Mouse (Mus musculus) midbrain, embryonic 12.5 days (tissue): ENCODE results near the gene Fam169b. TPM values are rescaled to one million over a fixed set of nuclear protein-coding genes. Genes with fewer than 3 reads are reported as not detected.

Experiments used
- ATAC-seq: fragments of 200-750 bp; cut with Nextera tagmentation; 2 replicates; pipeline ENCODE4 v1.8.0; 2017; ENCODE audit warnings: low read depth, moderate TSS enrichment, moderate library complexity; ENCODE audit not compliant: low FRiP score
- H3K27ac ChIP-seq: fragments of 300-500 bp; sonication (generic); replicated peaks from 2 replicates; pipeline ENCODE4 v1.5.1; 2016; ENCODE audit warnings: mild to moderate bottlenecking
- H3K27me3 ChIP-seq: fragments of 300-500 bp; sonication (generic); 2 replicates; pipeline ENCODE4 v1.6.1; 2016; ENCODE audit warnings: mild to moderate bottlenecking
- H3K36me3 ChIP-seq: fragments of 300-500 bp; sonication (generic); 2 replicates; pipeline ENCODE4 v1.6.1; 2016
- H3K4me1 ChIP-seq: fragments of 300-500 bp; sonication (generic); 2 replicates; pipeline ENCODE4 v1.6.1; 2016
- H3K4me2 ChIP-seq: fragments of 300-500 bp; sonication (generic); replicated peaks from 2 replicates; pipeline ENCODE4 v1.6.1; 2016; ENCODE audit warnings: mild to moderate bottlenecking, moderate library complexity
- H3K4me3 ChIP-seq: fragments of 300-500 bp; sonication (generic); 2 replicates; pipeline ENCODE4 v1.5.1; 2016; ENCODE audit warnings: mild to moderate bottlenecking
- H3K9ac ChIP-seq: fragments of 300-500 bp; sonication (generic); replicated peaks from 2 replicates; pipeline ENCODE4 v1.6.1; 2016; ENCODE audit warnings: mild to moderate bottlenecking, moderate library complexity
- H3K9me3 ChIP-seq: fragments of 300-500 bp; sonication (generic); 2 replicates; pipeline ENCODE4 v1.6.1; 2016; ENCODE audit warnings: mild to moderate bottlenecking
- WGBS: fragments of 180-500 bp; shearing (Covaris S2); methylation state at CpG from one replicate; pipeline ENCODE4 v1.1.7; 2016; 5-methylcytosine and 5-hydroxymethylcytosine counted together
- polyA plus RNA-seq: library from polyadenylated mRNA; unstranded; fragments of >200 nt; fragmentation: Nextera tagmentation; extraction: Ambion mirVana; gene quantifications from 2 replicates; pipeline ENCODE4 v1.2.1, GENCODE M21; 2016

The Fam169b gene
- polyA plus RNA-seq, 1 experiment from 2014 or later, result 0.17 TPM

DNA sequence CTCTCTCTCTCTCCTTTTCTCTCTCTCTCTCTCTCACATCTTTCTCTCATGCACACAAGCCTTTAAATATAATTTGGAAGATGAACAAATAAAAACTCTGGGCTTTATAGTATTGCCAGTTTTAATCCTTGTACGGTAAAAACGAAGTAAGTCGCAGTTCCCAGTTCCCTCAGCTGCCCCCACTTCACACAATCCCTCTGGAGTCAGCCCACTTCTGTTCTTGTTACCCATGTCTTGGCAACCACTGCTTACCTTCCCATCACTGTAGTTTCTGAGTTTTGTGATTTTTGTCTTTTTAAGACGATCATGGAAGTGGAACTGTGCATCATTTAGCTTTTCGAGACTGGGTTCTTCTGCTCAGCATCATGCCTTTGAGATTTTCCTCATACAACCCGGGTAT, 65.0 kb downstream of the Fam169b start:
- Histone ChIP-seq H3K27ac (no peak overlapping the region), H3K36me3 (no peaks in the 10 kb centered on the region), H3K27me3 (no peaks in the 10 kb centered on the region), H3K4me3 (no peak overlapping the region), H3K4me1 (0 out of 2 replicates have a peak, but pooled peaks cover 2% of the 10 kb centered on the region), H3K4me2 (no peak overlapping the region), H3K9ac (no peak overlapping the region), H3K9me3 (no peaks in the 10 kb centered on the region)
- 68% methylated on average over 6 of the region's 6 CpGs for WGBS
- ATAC-seq, result no peak

DNA sequence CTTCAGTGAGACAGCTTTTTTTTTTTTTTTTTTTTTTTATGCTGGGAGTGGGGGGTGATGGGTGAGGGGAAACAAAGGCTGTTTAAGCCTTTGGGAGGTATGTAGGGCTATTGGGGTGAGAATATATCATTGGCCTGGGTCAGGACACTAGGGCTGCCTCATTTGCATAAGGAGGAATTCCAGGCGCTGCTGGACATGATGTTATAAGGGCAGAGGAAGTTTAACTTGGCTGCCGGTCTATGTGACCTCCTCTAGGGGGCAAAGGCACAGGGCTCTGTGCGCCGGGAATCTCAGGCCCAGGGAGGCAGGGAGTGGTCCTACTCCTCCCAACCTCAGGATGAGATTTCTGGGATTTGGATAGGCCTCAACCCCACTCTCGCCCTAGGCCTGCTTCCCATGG, 70.9 kb downstream of the Fam169b start:
- WGBS, result 50% methylated on average over 5 of the region's 5 CpGs
- no peak overlapping the region for H3K27ac ChIP-seq
- H3K4me3 ChIP-seq, result no peak overlapping the region
- H3K36me3 ChIP-seq, result no peaks in the 10 kb centered on the region
- H3K9me3 ChIP-seq, result no peaks in the 10 kb centered on the region
- no peaks in the 10 kb centered on the region for H3K27me3 ChIP-seq
- no peak overlapping the region for H3K9ac ChIP-seq
- ATAC-seq, result no peak
- H3K4me2 ChIP-seq, result no peak overlapping the region
- no peaks in the 10 kb centered on the region for H3K4me1 ChIP-seq

DNA sequence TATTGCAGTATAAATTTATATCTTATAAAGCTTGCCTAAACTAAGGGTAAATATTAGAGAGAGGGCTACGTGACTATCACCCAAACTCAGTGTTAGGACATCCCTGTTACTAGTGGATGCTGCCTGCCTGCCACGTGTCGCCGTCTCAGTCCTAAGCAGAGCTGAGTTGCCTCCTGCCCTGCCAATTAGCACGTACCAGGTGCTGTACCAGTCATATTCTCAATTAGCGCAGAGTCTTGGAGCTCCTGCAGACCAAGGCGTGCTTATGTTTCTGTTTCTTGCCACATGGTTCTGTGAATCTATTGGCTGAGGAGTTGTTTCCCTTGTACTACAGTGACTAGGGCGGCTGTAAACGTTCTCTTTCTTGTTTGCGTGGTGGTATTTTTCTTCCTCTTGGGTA, 72.3 kb downstream of the Fam169b start:
- H3K4me3 ChIP-seq, result no peak overlapping the region
- no peaks in the 10 kb centered on the region for H3K36me3 ChIP-seq
- H3K27ac ChIP-seq, result no peak overlapping the region
- ATAC-seq, result no peak
- no peaks in the 10 kb centered on the region for H3K27me3 ChIP-seq
- 92% methylated on average over 10 of the region's 10 CpGs for WGBS
- H3K4me1 ChIP-seq, result no peaks in the 10 kb centered on the region
- H3K9ac ChIP-seq, result no peak overlapping the region
- H3K4me2 ChIP-seq, result no peak overlapping the region
- H3K9me3 ChIP-seq, result no peaks in the 10 kb centered on the region

DNA sequence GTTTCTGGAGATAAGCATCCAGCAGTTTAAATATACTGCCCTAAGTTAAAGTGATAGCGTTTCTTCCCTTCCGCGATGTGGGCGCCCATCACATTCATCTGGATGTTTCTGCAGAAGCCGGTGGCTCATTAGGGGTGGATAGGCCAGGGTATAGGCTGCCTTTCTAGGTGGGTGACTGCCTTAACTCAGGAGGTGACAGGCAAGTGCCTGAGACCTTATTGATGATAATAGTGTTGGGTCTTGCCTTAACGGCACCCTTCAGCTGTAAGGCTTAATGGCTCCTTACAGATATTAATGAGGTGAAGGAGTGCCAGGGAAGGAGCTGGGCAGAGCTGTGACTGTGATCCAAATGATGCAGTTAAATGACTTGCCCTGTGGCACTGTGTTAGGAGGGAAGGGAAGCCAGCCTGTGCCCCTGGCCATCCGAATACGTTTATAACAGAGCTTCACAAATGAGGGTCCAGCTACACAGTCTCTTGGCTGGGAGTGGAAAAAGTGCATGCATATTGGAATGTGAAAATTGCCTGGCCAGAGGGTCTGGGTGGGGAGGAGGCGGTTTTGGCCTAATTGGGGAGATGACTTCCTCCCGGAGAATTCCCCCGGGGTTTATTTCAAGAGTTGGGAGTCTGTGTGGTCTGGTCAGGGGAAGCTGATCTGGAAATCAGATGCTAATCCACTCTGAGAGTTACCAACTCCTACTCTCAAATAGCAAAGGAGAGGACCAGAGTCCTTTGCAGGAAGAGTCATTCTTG, 81.9 kb downstream of the Fam169b start:
- H3K4me1 ChIP-seq, result no peaks in the 10 kb centered on the region
- no peak overlapping the region for H3K4me2 ChIP-seq
- H3K4me3 ChIP-seq, result no peak overlapping the region
- H3K27ac ChIP-seq, result no peak overlapping the region
- 77% methylated on average over 11 of the region's 11 CpGs for WGBS
- no peak overlapping the region for H3K9ac ChIP-seq
- ATAC-seq, result no peak
- peaks cover 5% of the 10 kb centered on the region; the same call in 1 of the 2 replicates for H3K27me3 ChIP-seq
- H3K9me3 ChIP-seq, result no peaks in the 10 kb centered on the region
- H3K36me3 ChIP-seq, result no peaks in the 10 kb centered on the region

DNA sequence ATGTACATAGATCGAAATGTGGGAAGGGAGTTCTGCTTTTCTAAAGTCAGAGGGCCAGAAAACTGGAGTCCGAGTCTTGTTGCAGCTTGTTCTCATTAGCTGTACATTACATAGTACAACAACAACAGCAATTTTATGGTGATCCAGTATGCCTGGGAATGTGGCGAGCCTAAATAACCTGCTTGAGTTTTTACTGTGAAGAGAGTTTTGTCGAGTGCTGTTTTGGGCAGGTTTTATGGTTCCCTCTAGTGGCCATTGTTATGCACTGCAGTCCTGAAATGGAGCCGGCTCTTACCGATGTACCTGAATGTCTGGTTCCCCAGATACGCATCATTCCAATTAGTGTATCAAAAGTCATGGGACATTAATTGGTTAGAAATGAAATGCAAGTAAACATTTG, 83.8 kb downstream of the Fam169b start:
- no peak for ATAC-seq
- Histone ChIP-seq H3K4me3 (no peak overlapping the region), H3K36me3 (no peaks in the 10 kb centered on the region), H3K9ac (no peak overlapping the region), H3K27ac (no peak overlapping the region), H3K27me3 (peaks cover 5% of the 10 kb centered on the region; the same call in 1 of the 2 replicates), H3K4me1 (no peaks in the 10 kb centered on the region), H3K9me3 (no peaks in the 10 kb centered on the region), H3K4me2 (no peak overlapping the region)
- 24% methylated on average over 7 of the region's 7 CpGs for WGBS

DNA sequence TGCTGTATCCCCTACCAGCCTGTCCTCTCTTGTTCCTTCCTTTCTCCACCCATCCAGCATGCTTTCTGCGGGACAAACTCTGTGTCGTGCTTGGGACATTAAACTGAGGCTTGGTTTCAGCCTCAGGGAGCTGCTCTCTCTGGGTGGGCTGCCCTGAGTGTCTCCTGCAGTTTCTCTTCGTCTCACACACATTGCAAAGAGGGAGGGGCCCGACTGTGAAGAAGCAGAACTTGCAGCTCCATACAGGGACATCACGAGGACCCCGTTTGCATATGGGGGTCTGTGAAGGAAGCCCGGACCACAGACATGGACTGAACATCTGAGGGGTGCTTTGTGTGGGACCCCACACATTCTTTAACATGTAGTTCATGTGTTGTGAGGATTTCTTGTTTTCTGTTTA, 89.0 kb downstream of the Fam169b start:
- H3K4me2 ChIP-seq, result no peak overlapping the region
- no peaks in the 10 kb centered on the region for H3K36me3 ChIP-seq
- no peaks in the 10 kb centered on the region for H3K9me3 ChIP-seq
- 80% methylated on average over 7 of the region's 7 CpGs for WGBS
- no peak overlapping the region for H3K4me3 ChIP-seq
- peaks cover 5% of the 10 kb centered on the region; the same call in 1 of the 2 replicates for H3K27me3 ChIP-seq
- H3K27ac ChIP-seq, result no peak overlapping the region
- no peak for ATAC-seq
- no peaks in the 10 kb centered on the region for H3K4me1 ChIP-seq
- no peak overlapping the region for H3K9ac ChIP-seq

DNA sequence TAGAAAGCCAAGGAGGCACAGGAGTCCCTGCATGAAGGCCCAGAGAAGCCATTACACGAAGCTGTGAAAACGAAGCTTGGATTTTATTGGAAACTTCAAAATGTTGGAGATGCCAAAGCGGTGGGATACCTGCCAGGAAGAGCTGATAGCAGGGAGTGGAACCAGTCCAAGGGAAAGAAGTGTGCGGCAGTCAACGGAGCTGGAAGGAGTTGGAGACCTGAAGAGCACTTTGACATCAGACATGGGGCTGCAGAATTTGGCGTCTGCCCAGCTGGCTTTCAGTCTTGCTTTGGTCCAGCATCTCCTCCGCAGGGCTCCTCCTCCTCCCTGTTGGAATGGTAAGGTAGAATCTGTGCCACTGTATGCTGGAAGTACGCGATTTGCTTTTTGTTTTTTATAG, 92.1 kb downstream of the Fam169b start:
- no peak for ATAC-seq
- H3K27ac ChIP-seq, result no peak overlapping the region
- no peaks in the 10 kb centered on the region for H3K36me3 ChIP-seq
- peaks cover 4% of the 10 kb centered on the region; the same call in 1 of the 2 replicates for H3K4me1 ChIP-seq
- no peak overlapping the region for H3K4me2 ChIP-seq
- no peak overlapping the region for H3K9ac ChIP-seq
- WGBS, result 87% methylated on average over 9 of the region's 9 CpGs
- no peak overlapping the region for H3K4me3 ChIP-seq
- H3K9me3 ChIP-seq, result no peaks in the 10 kb centered on the region
- H3K27me3 ChIP-seq, result peaks cover 9% of the 10 kb centered on the region

DNA sequence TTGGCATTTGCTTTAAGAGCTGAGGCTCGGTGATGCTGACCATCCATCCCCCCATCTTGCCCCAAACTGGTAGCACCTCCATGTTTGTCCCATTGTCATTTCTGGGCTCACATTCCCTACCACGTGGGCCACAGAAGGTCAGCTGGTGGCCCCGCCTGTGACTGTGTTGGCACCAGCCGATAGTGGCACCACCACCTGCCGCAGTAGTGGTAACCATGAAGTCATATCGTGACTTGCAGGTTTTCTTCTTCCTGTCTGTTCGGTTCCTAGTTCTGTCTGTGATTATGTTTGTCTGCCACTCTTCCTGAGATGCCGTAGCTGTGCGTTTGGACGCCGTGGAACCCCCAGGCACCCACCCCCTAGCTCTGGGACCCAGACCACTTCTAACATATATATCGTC, 95.3 kb downstream of the Fam169b start:
- 85% methylated on average over 12 of the region's 12 CpGs for WGBS
- Histone ChIP-seq H3K4me2 (no peak overlapping the region), H3K27ac (no peak overlapping the region)

DNA sequence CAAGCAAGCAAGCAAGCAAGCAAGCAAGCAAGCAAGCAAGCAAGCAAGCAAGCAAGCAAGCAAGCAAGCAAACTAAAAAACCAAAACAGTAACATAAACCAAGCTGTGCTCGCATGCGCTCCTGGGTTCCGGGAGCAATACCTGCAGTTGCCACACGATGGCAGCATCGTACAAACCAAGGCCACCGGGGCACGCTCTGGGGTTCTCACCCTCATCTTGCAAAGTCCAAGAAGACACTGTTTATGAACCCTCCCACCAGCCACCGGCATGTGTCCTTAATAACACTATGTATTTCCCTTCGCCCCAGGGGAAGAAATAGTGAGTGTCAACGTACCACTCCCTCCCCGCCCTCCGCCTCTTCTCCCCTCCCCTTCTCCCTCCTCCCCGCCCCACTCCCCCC, 96.1 kb downstream of the Fam169b start:
- Histone ChIP-seq H3K27ac (no peak overlapping the region), H3K4me2 (peak overlapping the region; percentile 54), H3K4me3 (peak overlapping the region; percentile 35), H3K9ac (no peak overlapping the region), H3K9me3 (no peaks in the 10 kb centered on the region), H3K4me1 (peaks cover 8% of the 10 kb centered on the region; the same call in 1 of the 2 replicates), H3K27me3 (peaks cover 40% of the 10 kb centered on the region), H3K36me3 (no peaks in the 10 kb centered on the region)
- ATAC-seq, result peak; percentile 60
- WGBS, result 2% methylated on average over 12 of the region's 13 CpGs

More for the DNA sequence above, 95.3 kb downstream of the Fam169b start:
- no peak overlapping the region for H3K9ac ChIP-seq
- peaks cover 4% of the 10 kb centered on the region; the same call in 1 of the 2 replicates for H3K4me1 ChIP-seq
- no peak for ATAC-seq
- peaks cover 40% of the 10 kb centered on the region for H3K27me3 ChIP-seq
- no peaks in the 10 kb centered on the region for H3K9me3 ChIP-seq
- no peaks in the 10 kb centered on the region for H3K36me3 ChIP-seq
- H3K4me3 ChIP-seq, result no peak overlapping the region

DNA sequence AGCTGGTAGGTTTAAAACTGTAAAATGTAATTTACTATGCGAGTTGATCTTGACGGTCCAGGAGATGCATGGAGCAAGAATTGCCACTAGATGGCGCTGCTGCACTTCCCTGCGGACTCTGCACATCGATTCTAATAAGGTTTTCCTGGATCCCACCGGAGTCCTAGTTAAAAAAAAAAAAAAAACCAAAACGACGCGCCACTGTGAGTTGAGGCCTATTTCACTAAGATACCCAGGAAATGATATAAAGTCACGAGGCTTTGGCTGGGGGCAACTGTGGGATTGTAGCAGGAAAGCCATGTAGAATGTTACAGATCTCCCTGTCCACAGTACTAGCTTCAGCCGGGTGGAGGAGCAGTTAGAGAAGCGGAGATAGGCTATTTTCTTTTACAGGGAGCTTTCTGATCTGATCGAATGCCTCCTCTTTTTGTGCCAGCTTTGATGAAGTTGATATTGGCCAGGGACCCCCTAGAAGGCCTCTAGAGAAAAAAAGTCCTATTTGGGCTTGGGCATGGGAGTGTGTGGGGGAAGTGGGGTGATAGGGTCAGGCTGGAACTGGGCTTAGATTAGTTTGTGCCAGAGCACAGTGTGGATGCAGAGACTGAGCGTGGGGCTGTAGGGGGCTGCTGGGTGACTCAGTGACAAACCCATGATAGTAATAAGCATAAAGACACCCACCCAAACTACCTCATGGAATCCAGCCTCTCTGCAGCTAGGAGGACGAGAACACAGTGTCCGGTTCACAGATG, 100.6 kb downstream of the Fam169b start:
- H3K4me2 ChIP-seq, result peak overlapping the region; percentile 49
- peaks cover 8% of the 10 kb centered on the region; the same call in 1 of the 2 replicates for H3K4me1 ChIP-seq
- no peaks in the 10 kb centered on the region for H3K9me3 ChIP-seq
- peaks cover 42% of the 10 kb centered on the region for H3K27me3 ChIP-seq
- H3K27ac ChIP-seq, result no peak overlapping the region
- H3K9ac ChIP-seq, result no peak overlapping the region
- WGBS, result 16% methylated on average over 16 of the region's 16 CpGs
- no peaks in the 10 kb centered on the region for H3K36me3 ChIP-seq
- H3K4me3 ChIP-seq, result peak overlapping the region; percentile 26; the same call in 1 of the 2 replicates
- ATAC-seq, result no peak

DNA sequence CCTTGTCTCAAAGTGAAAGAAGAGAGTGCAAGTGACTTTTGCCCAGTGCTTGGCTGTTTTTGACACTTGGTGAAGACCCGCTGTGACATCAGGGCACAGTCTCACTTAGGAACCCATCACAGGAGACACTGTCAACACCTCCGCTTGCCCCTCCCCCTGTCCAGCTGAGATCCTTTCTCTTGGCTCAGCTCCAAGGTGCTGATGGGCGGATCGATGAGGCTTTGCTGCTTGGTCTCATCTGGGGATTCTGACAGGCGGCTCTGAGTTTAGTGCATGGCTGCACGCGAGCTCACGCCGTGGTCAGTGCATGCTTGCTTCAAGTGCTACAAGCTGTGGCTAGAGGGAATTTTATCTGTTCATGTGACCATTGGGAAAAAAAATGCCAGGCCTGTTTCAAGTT, 108.5 kb downstream of the Fam169b start:
- Histone ChIP-seq H3K36me3 (no peaks in the 10 kb centered on the region), H3K4me2 (no peak overlapping the region), H3K4me3 (no peak overlapping the region), H3K9ac (no peak overlapping the region), H3K27ac (no peak overlapping the region), H3K4me1 (no peaks in the 10 kb centered on the region), H3K9me3 (no peaks in the 10 kb centered on the region), H3K27me3 (peaks cover 7% of the 10 kb centered on the region; the same call in 1 of the 2 replicates)
- ATAC-seq, result no peak
- 36% methylated on average over 9 of the region's 9 CpGs for WGBS

DNA sequence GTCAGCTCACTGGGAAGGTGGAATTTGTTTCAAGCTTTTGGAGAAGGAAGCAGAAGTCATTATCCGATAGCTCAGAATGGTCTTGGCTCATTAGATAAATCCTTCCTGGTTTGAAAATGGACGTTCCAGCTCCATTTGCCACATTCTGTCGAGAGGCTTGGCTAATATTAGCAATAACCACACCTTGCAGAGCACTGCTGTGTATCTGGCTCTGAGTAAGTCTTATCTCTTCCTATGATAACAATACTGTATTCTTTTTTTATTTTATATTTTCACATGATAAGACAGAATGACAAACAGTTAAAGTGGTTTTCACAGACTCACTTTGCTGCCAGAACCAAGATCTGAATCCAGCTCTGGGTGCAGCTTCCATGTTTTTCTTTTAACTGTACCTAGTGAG, 113.1 kb downstream of the Fam169b start:
- Histone ChIP-seq H3K9me3 (no peaks in the 10 kb centered on the region), H3K27ac (no peak overlapping the region), H3K4me1 (no peaks in the 10 kb centered on the region), H3K4me2 (no peak overlapping the region), H3K4me3 (no peak overlapping the region), H3K9ac (no peak overlapping the region), H3K36me3 (no peaks in the 10 kb centered on the region), H3K27me3 (no peaks in the 10 kb centered on the region)
- WGBS, result 87% methylated on average over 3 of the region's 3 CpGs
- ATAC-seq, result no peak
